Mouse (Mus musculus): Measurements from ENCODE around the gene Ccdc96. TPM values are rescaled to one million over a fixed set of nuclear protein-coding genes. Genes with fewer than 3 reads are reported as not detected.

The Ccdc96 gene
- polyA plus RNA-seq, 1 experiment from 2014 or later, result 0.30 TPM

DNA sequence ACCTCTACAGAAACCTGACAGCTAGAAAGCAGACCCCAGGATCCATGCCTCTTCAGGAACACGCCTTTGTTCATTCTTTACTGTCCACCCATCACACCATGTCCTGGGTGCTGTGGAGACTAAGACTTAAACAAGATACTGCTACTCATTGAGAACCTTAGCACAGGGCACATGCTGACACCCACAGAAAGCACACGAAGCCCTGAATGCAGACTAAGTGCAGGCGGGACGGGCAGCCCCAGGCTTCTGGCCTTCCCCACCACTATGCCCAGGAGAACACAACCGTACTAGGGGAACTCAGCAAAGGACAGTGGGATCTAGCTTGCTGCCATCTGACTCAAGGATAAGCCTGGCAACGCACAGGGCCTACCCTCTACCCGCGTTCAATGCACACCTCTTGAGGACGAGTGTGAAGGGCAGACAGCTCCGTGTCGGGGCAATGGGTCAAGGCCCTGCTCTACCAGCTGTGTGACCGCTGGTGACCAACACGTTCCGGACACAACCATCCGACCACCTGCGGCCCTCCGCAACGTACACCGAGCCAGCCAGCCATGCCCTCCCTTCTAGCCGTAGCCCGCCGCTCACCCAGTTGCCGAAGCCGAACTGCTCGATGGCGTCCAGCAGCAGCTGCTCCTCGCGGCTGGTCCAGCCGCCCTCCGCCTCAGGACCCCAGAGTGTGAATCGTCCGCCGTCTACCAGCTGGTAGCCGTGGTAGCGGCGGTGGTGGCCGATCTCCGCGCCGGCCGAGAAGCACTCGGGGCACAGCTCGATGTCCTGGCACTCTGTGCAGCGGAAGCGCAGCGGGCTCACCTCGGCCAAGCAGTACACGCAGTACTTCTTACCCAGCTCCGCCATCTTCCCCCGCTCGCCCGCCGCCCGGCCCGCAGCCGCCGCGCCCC is 936 bp upstream of the Ccdc96 start:
- Histone ChIP-seq H3K4me1 (ENCODE audit: control insufficient read depth, insufficient read depth, low read length) (peaks cover 28% of the 10 kb centered on the region), H3K4me3 (replicated peaks; ENCODE audit: low read length) (peak overlapping the region; percentile 85), H3K4me2 (ENCODE audit: low read depth, low read length) (peak overlapping the region; percentile 65), H3K27me3 (ENCODE audit: control insufficient read depth, insufficient read depth, low read length) (peaks cover 15% of the 10 kb centered on the region), H3K36me3 (ENCODE audit: control insufficient read depth, insufficient read depth, low read length) (no peaks in the 10 kb centered on the region), H3K9me3 (replicated peaks; ENCODE audit: control insufficient read depth, low read length) (no peaks in the 10 kb centered on the region), H3K27ac (ENCODE audit: low read length) (peak overlapping the region; percentile 52), H3K9ac (ENCODE audit: low read length) (peak overlapping the region; percentile 90)
- no peak for ATAC-seq (ENCODE audit: insufficient read depth, low FRiP score)
- WGBS, result 1% methylated on average over 58 of the region's 58 CpGs

- peaks cover 2% of the 10 kb centered on the region; the same call in 1 of the 2 replicates for H3K36me3 ChIP-seq (ENCODE audit: control insufficient read depth, insufficient read depth, low read length)
- H3K27ac ChIP-seq (ENCODE audit: low read length), result no peak overlapping the region
- H3K4me1 ChIP-seq (ENCODE audit: control insufficient read depth, insufficient read depth, low read length), result peaks cover 23% of the 10 kb centered on the region
- peak overlapping the region; percentile 75 for H3K4me2 ChIP-seq (ENCODE audit: low read depth, low read length)
- 0 out of 2 replicates have a peak overlapping the region, but pooled peaks have one; percentile 55 for H3K9ac ChIP-seq (ENCODE audit: low read length)
- peak overlapping the region; percentile 49 for H3K4me3 ChIP-seq (replicated peaks; ENCODE audit: low read length)
- peaks cover 15% of the 10 kb centered on the region for H3K27me3 ChIP-seq (ENCODE audit: control insufficient read depth, insufficient read depth, low read length)
- no peak for ATAC-seq (ENCODE audit: insufficient read depth, low FRiP score)
- 29% methylated on average over 19 of the region's 19 CpGs for WGBS
- no peaks in the 10 kb centered on the region for H3K9me3 ChIP-seq (replicated peaks; ENCODE audit: control insufficient read depth, low read length)
Measured at GRCm38 (mm10) chr5:36485306-36485705, 918 bp downstream of the Ccdc96 start.

- no peaks in the 10 kb centered on the region for H3K9me3 ChIP-seq (replicated peaks; ENCODE audit: control insufficient read depth, low read length)
- H3K4me3 ChIP-seq (replicated peaks; ENCODE audit: low read length), result no peak overlapping the region
- H3K27ac ChIP-seq (ENCODE audit: low read length), result no peak overlapping the region
- WGBS, result 54% methylated on average over 2 of the region's 2 CpGs
- no peak overlapping the region for H3K4me2 ChIP-seq (ENCODE audit: low read depth, low read length)
- peaks cover 3% of the 10 kb centered on the region for H3K36me3 ChIP-seq (ENCODE audit: control insufficient read depth, insufficient read depth, low read length)
- ATAC-seq (ENCODE audit: insufficient read depth, low FRiP score), result no peak
- H3K9ac ChIP-seq (ENCODE audit: low read length), result no peak overlapping the region
- H3K4me1 ChIP-seq (ENCODE audit: control insufficient read depth, insufficient read depth, low read length), result peaks cover 5% of the 10 kb centered on the region; the same call in 1 of the 2 replicates
- peaks cover 15% of the 10 kb centered on the region for H3K27me3 ChIP-seq (ENCODE audit: control insufficient read depth, insufficient read depth, low read length)
Measured at GRCm38 (mm10) chr5:36489225-36489624, 4.8 kb downstream of the Ccdc96 start.

GRCm38 (mm10) chr5:36493919-36494318 is 9.5 kb downstream of the Ccdc96 start:
- no peak overlapping the region for H3K4me3 ChIP-seq (replicated peaks; ENCODE audit: low read length)
- H3K9me3 ChIP-seq (replicated peaks; ENCODE audit: control insufficient read depth, low read length), result no peaks in the 10 kb centered on the region
- no peak overlapping the region for H3K9ac ChIP-seq (ENCODE audit: low read length)
- H3K36me3 ChIP-seq (ENCODE audit: control insufficient read depth, insufficient read depth, low read length), result peaks cover 8% of the 10 kb centered on the region
- H3K27me3 ChIP-seq (ENCODE audit: control insufficient read depth, insufficient read depth, low read length), result no peaks in the 10 kb centered on the region
- H3K4me1 ChIP-seq (ENCODE audit: control insufficient read depth, insufficient read depth, low read length), result no peaks in the 10 kb centered on the region
- no peak overlapping the region for H3K4me2 ChIP-seq (ENCODE audit: low read depth, low read length)
- 90% methylated on average over 6 of the region's 6 CpGs for WGBS
- no peak overlapping the region for H3K27ac ChIP-seq (ENCODE audit: low read length)
- ATAC-seq (ENCODE audit: insufficient read depth, low FRiP score), result no peak

GRCm38 (mm10) chr5:36494709-36495108 is 10.3 kb downstream of the Ccdc96 start:
- no peak for ATAC-seq (ENCODE audit: insufficient read depth, low FRiP score)
- H3K9ac ChIP-seq (ENCODE audit: low read length), result no peak overlapping the region
- H3K27me3 ChIP-seq (ENCODE audit: control insufficient read depth, insufficient read depth, low read length), result no peaks in the 10 kb centered on the region
- 95% methylated on average over 9 of the region's 9 CpGs for WGBS
- H3K36me3 ChIP-seq (ENCODE audit: control insufficient read depth, insufficient read depth, low read length), result peaks cover 8% of the 10 kb centered on the region
- H3K4me3 ChIP-seq (replicated peaks; ENCODE audit: low read length), result no peak overlapping the region
- H3K4me1 ChIP-seq (ENCODE audit: control insufficient read depth, insufficient read depth, low read length), result no peaks in the 10 kb centered on the region
- no peaks in the 10 kb centered on the region for H3K9me3 ChIP-seq (replicated peaks; ENCODE audit: control insufficient read depth, low read length)
- H3K27ac ChIP-seq (ENCODE audit: low read length), result no peak overlapping the region
- no peak overlapping the region for H3K4me2 ChIP-seq (ENCODE audit: low read depth, low read length)

- no peak overlapping the region for H3K4me3 ChIP-seq (replicated peaks; ENCODE audit: low read length)
Measured at GRCm38 (mm10) chr5:36505235-36505634, 20.8 kb downstream of the Ccdc96 start.

GRCm38 (mm10) chr5:36505643-36506042 is 21.3 kb downstream of the Ccdc96 start:
- no peak overlapping the region for H3K9ac ChIP-seq (ENCODE audit: low read length)
- no peaks in the 10 kb centered on the region for H3K9me3 ChIP-seq (replicated peaks; ENCODE audit: control insufficient read depth, low read length)
- WGBS, result 74% methylated on average over 5 of the region's 5 CpGs
- H3K4me2 ChIP-seq (ENCODE audit: low read depth, low read length), result no peak overlapping the region
- ATAC-seq (ENCODE audit: insufficient read depth, low FRiP score), result no peak
- no peaks in the 10 kb centered on the region for H3K4me1 ChIP-seq (ENCODE audit: control insufficient read depth, insufficient read depth, low read length)
- H3K27me3 ChIP-seq (ENCODE audit: control insufficient read depth, insufficient read depth, low read length), result no peaks in the 10 kb centered on the region
- no peak overlapping the region for H3K4me3 ChIP-seq (replicated peaks; ENCODE audit: low read length)
- no peak overlapping the region for H3K27ac ChIP-seq (ENCODE audit: low read length)
- H3K36me3 ChIP-seq (ENCODE audit: control insufficient read depth, insufficient read depth, low read length), result peaks cover 9% of the 10 kb centered on the region

More at GRCm38 (mm10) chr5:36505235-36505634, 20.8 kb downstream of the Ccdc96 start:
- Histone ChIP-seq H3K9me3 (replicated peaks; ENCODE audit: control insufficient read depth, low read length) (no peaks in the 10 kb centered on the region), H3K36me3 (ENCODE audit: control insufficient read depth, insufficient read depth, low read length) (peaks cover 9% of the 10 kb centered on the region), H3K4me2 (ENCODE audit: low read depth, low read length) (no peak overlapping the region), H3K27me3 (ENCODE audit: control insufficient read depth, insufficient read depth, low read length) (no peaks in the 10 kb centered on the region), H3K9ac (ENCODE audit: low read length) (no peak overlapping the region), H3K27ac (ENCODE audit: low read length) (no peak overlapping the region), H3K4me1 (ENCODE audit: control insufficient read depth, insufficient read depth, low read length) (no peaks in the 10 kb centered on the region)
- ATAC-seq (ENCODE audit: insufficient read depth, low FRiP score), result no peak
- 85% methylated on average over 7 of the region's 7 CpGs for WGBS

- Histone ChIP-seq H3K36me3 (ENCODE audit: control insufficient read depth, insufficient read depth, low read length) (peaks cover 17% of the 10 kb centered on the region), H3K4me3 (replicated peaks; ENCODE audit: low read length) (no peak overlapping the region), H3K27ac (ENCODE audit: low read length) (no peak overlapping the region), H3K9me3 (replicated peaks; ENCODE audit: control insufficient read depth, low read length) (no peaks in the 10 kb centered on the region), H3K4me1 (ENCODE audit: control insufficient read depth, insufficient read depth, low read length) (no peaks in the 10 kb centered on the region), H3K9ac (ENCODE audit: low read length) (no peak overlapping the region), H3K4me2 (ENCODE audit: low read depth, low read length) (no peak overlapping the region), H3K27me3 (ENCODE audit: control insufficient read depth, insufficient read depth, low read length) (no peaks in the 10 kb centered on the region)
- 91% methylated on average over 10 of the region's 10 CpGs for WGBS
- no peak for ATAC-seq (ENCODE audit: insufficient read depth, low FRiP score)
Measured at GRCm38 (mm10) chr5:36508351-36508750, 24.0 kb downstream of the Ccdc96 start.

DNA sequence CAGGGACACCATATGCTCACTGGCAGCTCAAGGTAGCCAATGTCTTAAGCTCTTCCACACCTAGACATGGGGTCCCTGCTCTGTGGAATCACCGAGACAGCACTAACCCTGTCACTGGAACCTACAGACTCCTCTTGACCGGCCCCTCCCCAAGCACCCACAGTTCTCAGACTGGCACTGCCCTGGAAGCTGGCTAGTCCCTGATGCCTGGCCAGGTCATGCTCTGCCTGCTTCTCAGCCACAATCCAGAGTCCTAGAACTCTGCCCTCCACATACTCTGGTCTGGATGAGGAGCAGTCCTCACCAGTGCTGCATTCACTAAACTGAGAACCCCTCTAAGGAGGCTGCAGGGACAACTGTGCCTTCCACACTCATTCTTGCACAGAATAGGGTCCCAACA is 26.6 kb downstream of the Ccdc96 start:
- no peak overlapping the region for H3K27ac ChIP-seq (ENCODE audit: low read length)
- H3K4me3 ChIP-seq (replicated peaks; ENCODE audit: low read length), result no peak overlapping the region
- H3K36me3 ChIP-seq (ENCODE audit: control insufficient read depth, insufficient read depth, low read length), result peaks cover 17% of the 10 kb centered on the region
- H3K9me3 ChIP-seq (replicated peaks; ENCODE audit: control insufficient read depth, low read length), result no peaks in the 10 kb centered on the region
- no peak overlapping the region for H3K9ac ChIP-seq (ENCODE audit: low read length)
- 94% methylated on average over 2 of the region's 2 CpGs for WGBS
- H3K27me3 ChIP-seq (ENCODE audit: control insufficient read depth, insufficient read depth, low read length), result no peaks in the 10 kb centered on the region
- H3K4me2 ChIP-seq (ENCODE audit: low read depth, low read length), result no peak overlapping the region
- H3K4me1 ChIP-seq (ENCODE audit: control insufficient read depth, insufficient read depth, low read length), result no peaks in the 10 kb centered on the region
- ATAC-seq (ENCODE audit: insufficient read depth, low FRiP score), result no peak
